Mouse (Mus musculus): Measurements from ENCODE around the gene Mcm3ap. TPM values are rescaled to one million over a fixed set of nuclear protein-coding genes. Genes with fewer than 3 reads are reported as not detected.

The Mcm3ap gene
- 81.7 and 86.9 TPM in 2 replicates for polyA plus RNA-seq (2016; fragmentation: Nextera tagmentation; extraction: Ambion mirVana)

GRCm38 (mm10) chr10:76468203-76469162 lies at the start of gene Mcm3ap, which contains the start of gene Ybey:
Gene Mcm3ap, plus strand, starts transcription at chr10:76468927.
Gene Ybey, minus strand, starts transcription at chr10:76469114.
- WGBS, result 2% methylated on average over 55 of the region's 55 CpGs
- peaks cover 40% of the 10 kb centered on the region for H3K36me3 ChIP-seq

GRCm38 (mm10) chr10:76425674-76426073 lies 43.1 kb upstream of the Mcm3ap start:
- Histone ChIP-seq H3K9me3 (no peaks in the 10 kb centered on the region), H3K4me2 (replicated peaks) (no peak overlapping the region), H3K36me3 (peaks cover 94% of the 10 kb centered on the region), H3K4me3 (no peak overlapping the region), H3K4me1 (no peaks in the 10 kb centered on the region), H3K9ac (replicated peaks) (no peak overlapping the region), H3K27me3 (no peaks in the 10 kb centered on the region), H3K27ac (replicated peaks) (no peak overlapping the region)
- ATAC-seq (ENCODE audit: low FRiP score, low read depth), result no peak
- WGBS, result 97% methylated on average over 7 of the region's 7 CpGs

More at GRCm38 (mm10) chr10:76468203-76469162, at the start of gene Mcm3ap, which contains the start of gene Ybey:
- H3K9ac ChIP-seq (replicated peaks), result peak within 1 kb of the TSS; percentile 71
- peaks cover 10% of the 10 kb centered on the region for H3K4me1 ChIP-seq
- peak; percentile 98 for ATAC-seq (ENCODE audit: low FRiP score, low read depth)
- H3K4me3 ChIP-seq, result peak within 1 kb of the TSS; percentile 57
- no peaks in the 10 kb centered on the region for H3K27me3 ChIP-seq
- no peaks in the 10 kb centered on the region for H3K9me3 ChIP-seq
- peak within 1 kb of the TSS; percentile 87 for H3K27ac ChIP-seq (replicated peaks)
- H3K4me2 ChIP-seq (replicated peaks), result peak within 1 kb of the TSS; percentile 55

- H3K27ac ChIP-seq (replicated peaks), result no peak overlapping the region
- ATAC-seq (ENCODE audit: low FRiP score, low read depth), result no peak
- H3K4me3 ChIP-seq, result no peak overlapping the region
- H3K9ac ChIP-seq (replicated peaks), result no peak overlapping the region
- H3K27me3 ChIP-seq, result no peaks in the 10 kb centered on the region
- WGBS, result 95% methylated on average over 11 of the region's 11 CpGs
- H3K9me3 ChIP-seq, result no peaks in the 10 kb centered on the region
- H3K36me3 ChIP-seq, result peaks cover 99% of the 10 kb centered on the region
- no peaks in the 10 kb centered on the region for H3K4me1 ChIP-seq
- H3K4me2 ChIP-seq (replicated peaks), result no peak overlapping the region
Measured at GRCm38 (mm10) chr10:76433925-76434324, 34.8 kb upstream of the Mcm3ap start.

- Histone ChIP-seq H3K27ac (replicated peaks) (no peak overlapping the region), H3K4me2 (replicated peaks) (no peak overlapping the region), H3K27me3 (no peaks in the 10 kb centered on the region), H3K4me3 (no peak overlapping the region), H3K9me3 (no peaks in the 10 kb centered on the region), H3K9ac (replicated peaks) (no peak overlapping the region), H3K4me1 (peaks cover 20% of the 10 kb centered on the region), H3K36me3 (peaks cover 61% of the 10 kb centered on the region)
- WGBS, result 94% methylated on average over 9 of the region's 9 CpGs
- no peak for ATAC-seq (ENCODE audit: low FRiP score, low read depth)
Measured at GRCm38 (mm10) chr10:76439107-76439890, 29.4 kb upstream of the Mcm3ap start.

GRCm38 (mm10) chr10:76440281-76440680 lies 28.4 kb upstream of the Mcm3ap start, which contains the start of gene AC141477.1:
Gene AC141477.1, minus strand, starts transcription at chr10:76440444.
- Histone ChIP-seq H3K9me3 (no peaks in the 10 kb centered on the region), H3K4me1 (peaks cover 20% of the 10 kb centered on the region), H3K9ac (replicated peaks) (no peak within 1 kb of the TSS), H3K36me3 (peaks cover 51% of the 10 kb centered on the region), H3K27ac (replicated peaks) (no peak within 1 kb of the TSS), H3K27me3 (no peaks in the 10 kb centered on the region), H3K4me2 (replicated peaks) (peak within 1 kb of the TSS; percentile 77), H3K4me3 (0 out of 2 replicates have a peak within 1 kb of the TSS, but pooled peaks have one; percentile 89)
- WGBS, result 94% methylated on average over 17 of the region's 17 CpGs
- no peak for ATAC-seq (ENCODE audit: low FRiP score, low read depth)

GRCm38 (mm10) chr10:76442178-76443088 lies 26.3 kb upstream of the Mcm3ap start, which contains the start of gene Pcnt:
Gene Pcnt, minus strand, starts transcription at chr10:76442786.
- ATAC-seq (ENCODE audit: low FRiP score, low read depth), result peak; percentile 99
- Histone ChIP-seq H3K9me3 (no peaks in the 10 kb centered on the region), H3K27ac (replicated peaks) (peak within 1 kb of the TSS; percentile 90), H3K4me3 (peak within 1 kb of the TSS; percentile 89), H3K27me3 (no peaks in the 10 kb centered on the region; the same call in 1 of the 2 replicates), H3K4me2 (replicated peaks) (peak within 1 kb of the TSS; percentile 77), H3K4me1 (peaks cover 20% of the 10 kb centered on the region), H3K36me3 (peaks cover 30% of the 10 kb centered on the region), H3K9ac (replicated peaks) (peak within 1 kb of the TSS; percentile 77)
- under 1% methylated on average over 78 of the region's 78 CpGs for WGBS

GRCm38 (mm10) chr10:76445996-76446681 lies 22.6 kb upstream of the Mcm3ap start:
- Histone ChIP-seq H3K4me3 (no peak overlapping the region), H3K9me3 (no peaks in the 10 kb centered on the region), H3K27me3 (peaks cover 6% of the 10 kb centered on the region; the same call in 1 of the 2 replicates), H3K4me1 (peaks cover 15% of the 10 kb centered on the region), H3K27ac (replicated peaks) (no peak overlapping the region), H3K36me3 (no peaks in the 10 kb centered on the region), H3K9ac (replicated peaks) (no peak overlapping the region), H3K4me2 (replicated peaks) (no peak overlapping the region)
- no peak for ATAC-seq (ENCODE audit: low FRiP score, low read depth)
- WGBS, result 84% methylated on average over 4 of the region's 4 CpGs

- Histone ChIP-seq H3K4me2 (replicated peaks) (no peak overlapping the region), H3K4me3 (no peak overlapping the region), H3K27me3 (peaks cover 6% of the 10 kb centered on the region; the same call in 1 of the 2 replicates), H3K9me3 (no peaks in the 10 kb centered on the region), H3K9ac (replicated peaks) (no peak overlapping the region), H3K4me1 (peaks cover 7% of the 10 kb centered on the region), H3K36me3 (no peaks in the 10 kb centered on the region), H3K27ac (replicated peaks) (no peak overlapping the region)
- ATAC-seq (ENCODE audit: low FRiP score, low read depth), result no peak
- WGBS, result 88% methylated on average over 15 of the region's 15 CpGs
Measured at GRCm38 (mm10) chr10:76447406-76448229, 21.1 kb upstream of the Mcm3ap start.

GRCm38 (mm10) chr10:76448851-76449250 lies 19.9 kb upstream of the Mcm3ap start, which contains the start of gene 2610028H24Rik:
Gene 2610028H24Rik, plus strand, starts transcription at chr10:76449081.
- Histone ChIP-seq H3K27ac (replicated peaks) (no peak within 1 kb of the TSS), H3K9me3 (no peaks in the 10 kb centered on the region), H3K4me1 (no peaks in the 10 kb centered on the region), H3K36me3 (no peaks in the 10 kb centered on the region), H3K4me3 (no peak within 1 kb of the TSS), H3K4me2 (replicated peaks) (no peak within 1 kb of the TSS), H3K27me3 (peaks cover 6% of the 10 kb centered on the region; the same call in 1 of the 2 replicates), H3K9ac (replicated peaks) (no peak within 1 kb of the TSS)
- 64% methylated on average over 5 of the region's 5 CpGs for WGBS
- ATAC-seq (ENCODE audit: low FRiP score, low read depth), result no peak

- Histone ChIP-seq H3K4me1 (no peaks in the 10 kb centered on the region), H3K27me3 (no peaks in the 10 kb centered on the region), H3K4me3 (no peak overlapping the region), H3K27ac (replicated peaks) (no peak overlapping the region), H3K9ac (replicated peaks) (no peak overlapping the region), H3K9me3 (no peaks in the 10 kb centered on the region), H3K4me2 (replicated peaks) (no peak overlapping the region), H3K36me3 (peaks cover under 1% of the 10 kb centered on the region; the same call in 1 of the 2 replicates)
- WGBS, result 61% methylated on average over 5 of the region's 5 CpGs
- no peak for ATAC-seq (ENCODE audit: low FRiP score, low read depth)
Measured at GRCm38 (mm10) chr10:76455289-76455688, 13.4 kb upstream of the Mcm3ap start.

Data from midbrain, embryonic 12.5 days (tissue).